Mouse (Mus musculus) intestine, embryonic 15.5 days (tissue): Measurements from ENCODE around the gene E2f1. TPM values are rescaled to one million over a fixed set of nuclear protein-coding genes. Genes with fewer than 3 reads are reported as not detected.

Source experiments
- ATAC-seq: fragments of 200-750 bp; cut with Nextera tagmentation; 2 replicates; pipeline ENCODE4 v1.8.0; 2017; ENCODE audit warnings: moderate TSS enrichment, moderate library complexity
- H3K27ac ChIP-seq: fragments of 300-500 bp; sonication (generic); 2 replicates; pipeline ENCODE4 v1.5.1; 2015; ENCODE audit warnings: mild to moderate bottlenecking, inconsistent platforms
- H3K27me3 ChIP-seq: fragments of 300-500 bp; sonication (generic); replicated peaks from 2 replicates; pipeline ENCODE4 v1.6.1; 2015; ENCODE audit warnings: inconsistent platforms
- H3K36me3 ChIP-seq: fragments of 300-500 bp; sonication (generic); 2 replicates; pipeline ENCODE4 v1.6.1; 2015; ENCODE audit warnings: inconsistent platforms
- H3K4me1 ChIP-seq: fragments of 300-500 bp; sonication (generic); replicated peaks from 2 replicates; pipeline ENCODE4 v1.6.1; 2015; ENCODE audit warnings: inconsistent platforms
- H3K4me2 ChIP-seq: fragments of 300-500 bp; sonication (generic); replicated peaks from 2 replicates; pipeline ENCODE4 v1.6.1; 2015; ENCODE audit warnings: mild to moderate bottlenecking, inconsistent platforms
- H3K4me3 ChIP-seq: fragments of 300-500 bp; sonication (generic); replicated peaks from 2 replicates; pipeline ENCODE4 v1.5.1; 2015; ENCODE audit warnings: inconsistent platforms
- H3K9ac ChIP-seq: fragments of 300-500 bp; sonication (generic); 2 replicates; pipeline ENCODE4 v1.6.1; 2015; ENCODE audit warnings: inconsistent platforms
- H3K9me3 ChIP-seq: fragments of 300-500 bp; sonication (generic); 2 replicates; pipeline ENCODE4 v1.6.1; 2016; ENCODE audit warnings: inconsistent platforms
- WGBS: fragments of 180-500 bp; shearing (Covaris S2); methylation state at CpG from one replicate; pipeline ENCODE4 v1.1.7; 2015; 5-methylcytosine and 5-hydroxymethylcytosine counted together
- polyA plus RNA-seq: library from polyadenylated mRNA; unstranded; fragments of >200 nt; fragmentation: Nextera tagmentation; extraction: Ambion mirVana; gene quantifications from 2 replicates; pipeline ENCODE4 v1.2.1, GENCODE M21; 2015

E2f1 gene
- polyA plus RNA-seq, 1 experiment from 2014 or later, result 16.7 TPM

DNA sequence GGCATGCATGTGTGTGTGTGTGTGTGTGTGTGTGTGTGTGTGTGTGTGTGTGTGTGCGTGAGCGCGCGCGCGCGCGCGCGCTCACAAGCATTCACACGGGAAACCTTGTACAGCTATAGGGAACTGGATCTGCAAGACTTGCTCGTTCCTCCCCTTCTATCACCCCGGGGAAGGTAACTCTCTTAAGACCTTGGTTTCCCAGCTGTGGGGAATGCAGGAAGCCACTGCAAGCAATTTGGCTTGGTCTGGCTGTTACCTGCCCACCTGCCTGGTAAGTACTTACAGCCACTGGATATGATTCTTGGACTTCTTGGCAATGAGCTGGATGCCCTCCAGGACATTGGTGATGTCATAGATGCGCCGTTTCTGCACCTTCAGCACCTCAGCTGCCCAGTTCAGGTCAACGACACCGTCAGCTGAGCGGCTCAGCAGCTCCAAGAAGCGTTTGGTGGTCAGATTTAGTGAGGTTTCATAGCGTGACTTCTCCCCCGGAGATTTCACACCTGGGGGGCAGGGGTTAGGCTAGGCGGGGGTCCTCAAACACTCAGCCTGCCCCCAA, 6.0 kb downstream of the E2f1 start:
- Histone ChIP-seq H3K4me3 (no peak overlapping the region), H3K27me3 (no peaks in the 10 kb centered on the region), H3K27ac (no peak overlapping the region), H3K4me1 (peaks cover 37% of the 10 kb centered on the region), H3K9me3 (no peaks in the 10 kb centered on the region), H3K36me3 (peaks cover 11% of the 10 kb centered on the region; the same call in 1 of the 2 replicates), H3K9ac (no peak overlapping the region), H3K4me2 (no peak overlapping the region)
- no peak for ATAC-seq
- WGBS, result 88% methylated on average over 22 of the region's 22 CpGs

DNA sequence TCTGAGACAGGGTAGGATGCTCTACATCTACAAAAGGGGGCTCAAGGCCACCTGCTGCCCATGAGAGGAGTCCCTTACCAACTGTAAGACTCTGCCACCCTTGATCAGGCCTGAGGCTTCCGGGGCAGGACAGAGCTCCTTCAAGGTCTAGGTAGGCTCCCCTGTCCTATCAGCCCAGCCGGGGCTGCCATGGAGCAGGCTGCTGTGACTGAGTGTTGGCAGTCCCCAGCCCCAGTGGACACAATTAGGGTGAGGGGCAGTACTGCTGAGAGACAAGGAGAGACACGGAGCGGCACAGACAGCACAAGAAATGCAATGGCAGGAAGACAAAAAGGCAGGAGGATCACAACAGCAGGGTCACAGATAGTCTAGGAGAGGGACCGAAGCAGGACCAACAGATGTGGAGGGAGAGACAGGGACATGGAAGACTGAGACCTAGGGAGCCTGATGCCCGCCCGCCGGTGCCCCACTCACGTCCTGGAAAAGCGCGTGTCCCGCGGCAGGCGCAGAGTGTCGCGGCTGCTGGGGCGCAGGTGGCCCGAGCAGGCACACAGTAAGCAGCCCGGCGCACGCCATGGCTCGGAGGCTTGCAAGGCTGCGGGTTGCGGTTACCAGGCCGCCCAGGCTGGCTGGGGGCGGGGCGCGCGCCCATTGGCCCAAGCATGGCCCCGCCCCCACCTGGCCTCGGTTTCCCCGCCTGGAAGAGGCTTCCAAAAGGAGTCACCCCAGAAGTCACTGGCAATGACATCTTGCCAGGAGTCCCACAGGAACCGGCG, 11.2 kb downstream of the E2f1 start, which contains the start of gene Necab3:
Gene Necab3, minus strand, starts transcription at position 627 of the 776 bp plus-strand sequence.
- peak; percentile 76 for ATAC-seq

DNA sequence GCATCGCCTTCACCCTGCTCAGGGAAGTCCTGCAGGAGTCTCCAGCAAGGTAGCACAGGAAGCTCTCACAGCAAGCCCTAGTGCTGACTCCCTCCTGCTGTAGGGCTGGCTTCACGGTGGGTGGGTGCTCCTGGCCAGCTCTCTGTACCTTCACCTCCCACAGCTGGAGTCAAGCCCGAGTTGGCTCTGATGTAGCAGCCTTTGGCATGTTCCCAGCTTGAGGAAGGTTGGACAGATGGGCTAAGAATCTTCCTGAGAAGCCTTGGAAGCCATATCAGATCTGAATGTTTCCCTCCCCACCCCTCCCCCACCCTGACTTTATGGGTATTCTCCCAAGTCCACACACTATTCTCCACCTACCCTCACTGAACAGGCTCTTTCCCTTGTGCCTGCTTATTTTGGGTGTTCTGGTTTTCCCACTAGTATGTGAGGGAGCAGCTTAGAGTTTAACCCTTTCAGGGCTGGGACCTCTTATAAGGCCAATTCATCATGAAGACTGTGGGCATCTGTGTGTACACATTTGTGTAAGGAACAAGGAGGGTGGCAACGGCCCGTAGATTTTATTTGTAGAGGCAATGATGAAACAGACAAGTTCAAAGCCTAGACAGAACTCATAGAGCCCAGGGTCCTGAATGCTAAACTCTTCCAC, 12.4 kb downstream of the E2f1 start:
- no peak overlapping the region for H3K4me2 ChIP-seq
- WGBS, result 43% methylated on average over 5 of the region's 5 CpGs
- H3K27me3 ChIP-seq, result peaks cover 7% of the 10 kb centered on the region
- no peak overlapping the region for H3K27ac ChIP-seq
- peaks cover 16% of the 10 kb centered on the region for H3K4me1 ChIP-seq
- no peak overlapping the region for H3K4me3 ChIP-seq
- H3K36me3 ChIP-seq, result peaks cover 6% of the 10 kb centered on the region; the same call in 1 of the 2 replicates
- ATAC-seq, result no peak
- no peaks in the 10 kb centered on the region for H3K9me3 ChIP-seq
- H3K9ac ChIP-seq, result no peak overlapping the region

More for the DNA sequence above, 11.2 kb downstream of the E2f1 start, which contains the start of gene Necab3:
- peaks cover 11% of the 10 kb centered on the region for H3K4me1 ChIP-seq
- H3K27ac ChIP-seq, result no peak within 1 kb of the TSS
- H3K4me2 ChIP-seq, result peak within 1 kb of the TSS; percentile 67
- peak within 1 kb of the TSS; percentile 25 for H3K4me3 ChIP-seq
- H3K9ac ChIP-seq, result peak within 1 kb of the TSS; percentile 26; the same call in 1 of the 2 replicates
- H3K36me3 ChIP-seq, result peaks cover 11% of the 10 kb centered on the region; the same call in 1 of the 2 replicates
- no peaks in the 10 kb centered on the region for H3K27me3 ChIP-seq
- WGBS, result 7% methylated on average over 34 of the region's 34 CpGs
- H3K9me3 ChIP-seq, result no peaks in the 10 kb centered on the region

DNA sequence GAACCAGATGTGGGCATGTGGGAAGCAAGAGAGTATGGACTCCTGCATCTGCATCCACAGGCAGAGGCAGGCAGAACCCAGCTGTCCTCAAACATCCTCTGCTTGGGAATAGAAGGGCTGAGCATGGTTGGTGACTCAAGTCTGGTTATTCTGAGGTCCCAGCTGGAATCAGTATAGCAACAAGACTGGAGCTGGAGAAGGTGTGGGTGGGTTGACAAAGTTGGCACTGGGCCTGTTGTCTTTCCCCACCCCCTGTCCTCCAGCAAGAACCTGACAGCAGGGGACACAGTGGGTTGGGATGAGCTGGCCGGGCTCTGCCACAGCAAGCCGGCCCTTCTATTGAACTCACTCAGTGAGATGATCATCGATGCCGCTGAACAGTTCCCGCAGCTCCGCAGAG, 14.5 kb downstream of the E2f1 start:
- no peaks in the 10 kb centered on the region for H3K36me3 ChIP-seq
- H3K27me3 ChIP-seq, result peaks cover 24% of the 10 kb centered on the region
- no peak for ATAC-seq
- H3K9ac ChIP-seq, result no peak overlapping the region
- H3K4me3 ChIP-seq, result no peak overlapping the region
- no peak overlapping the region for H3K27ac ChIP-seq
- no peaks in the 10 kb centered on the region for H3K9me3 ChIP-seq
- peaks cover 17% of the 10 kb centered on the region for H3K4me1 ChIP-seq
- WGBS, result 89% methylated on average over 6 of the region's 6 CpGs
- no peak overlapping the region for H3K4me2 ChIP-seq

DNA sequence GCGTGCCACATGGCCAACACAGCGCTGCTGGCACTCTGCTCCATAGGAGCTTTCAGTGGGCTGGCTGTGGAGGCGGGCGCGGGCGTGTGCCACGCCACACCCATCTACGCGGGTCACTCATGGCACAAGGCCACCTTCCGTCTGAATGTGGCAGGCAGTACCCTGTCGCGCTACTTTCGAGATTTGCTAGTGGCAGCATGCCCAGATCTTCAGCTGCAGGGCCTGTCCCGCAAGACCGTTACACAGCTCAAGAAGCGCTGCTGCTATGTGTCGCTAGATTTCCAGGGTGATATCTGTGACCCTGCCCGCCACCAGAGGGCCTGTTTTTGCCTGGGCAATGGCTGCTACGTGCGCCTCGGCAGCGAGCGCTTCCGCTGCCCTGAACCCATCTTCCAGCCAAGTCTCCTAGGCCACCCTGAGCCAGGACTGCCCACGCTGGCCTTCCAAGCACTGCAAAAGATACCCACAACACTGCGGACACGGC, 17.2 kb downstream of the E2f1 start:
- H3K9me3 ChIP-seq, result no peaks in the 10 kb centered on the region
- H3K4me3 ChIP-seq, result 0 out of 2 replicates have a peak overlapping the region, but pooled peaks have one; percentile 5
- peaks cover 28% of the 10 kb centered on the region for H3K27me3 ChIP-seq
- H3K4me1 ChIP-seq, result peaks cover 18% of the 10 kb centered on the region
- 25% methylated on average over 27 of the region's 27 CpGs for whole genome bisulfite sequencing
- no peaks in the 10 kb centered on the region for H3K36me3 ChIP-seq
- no peak overlapping the region for H3K27ac ChIP-seq
- peak; percentile 37 for ATAC-seq
- peak overlapping the region; percentile 48 for H3K4me2 ChIP-seq
- 0 out of 2 replicates have a peak overlapping the region, but pooled peaks have one; percentile 1 for H3K9ac ChIP-seq

DNA sequence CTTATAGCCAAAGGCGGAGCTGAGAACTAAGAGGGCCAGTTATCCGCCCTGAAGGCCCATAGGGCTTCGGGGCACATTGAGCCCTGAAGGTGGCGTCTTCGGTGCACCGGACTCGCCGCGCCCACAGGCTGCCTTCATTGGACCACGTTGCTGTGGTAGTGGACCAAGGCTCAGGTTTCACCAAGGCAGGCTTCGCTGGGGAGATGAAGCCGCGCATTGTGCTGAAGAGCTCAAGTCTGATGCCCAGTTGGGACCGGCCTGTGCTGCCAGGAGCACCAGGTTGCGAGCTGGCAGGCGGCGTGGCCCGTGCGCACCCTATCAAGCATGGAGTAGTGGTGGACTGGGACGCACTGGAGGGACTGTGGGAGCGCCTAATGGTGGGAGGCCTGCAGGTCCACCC, 17.8 kb downstream of the E2f1 start:
- no peak for ATAC-seq
- WGBS, result 34% methylated on average over 21 of the region's 21 CpGs
- H3K4me3 ChIP-seq, result no peak overlapping the region
- peaks cover 18% of the 10 kb centered on the region for H3K4me1 ChIP-seq
- peaks cover 28% of the 10 kb centered on the region for H3K27me3 ChIP-seq
- no peaks in the 10 kb centered on the region for H3K36me3 ChIP-seq
- H3K27ac ChIP-seq, result no peak overlapping the region
- peak overlapping the region; percentile 48 for H3K4me2 ChIP-seq
- H3K9me3 ChIP-seq, result no peaks in the 10 kb centered on the region
- H3K9ac ChIP-seq, result no peak overlapping the region

DNA sequence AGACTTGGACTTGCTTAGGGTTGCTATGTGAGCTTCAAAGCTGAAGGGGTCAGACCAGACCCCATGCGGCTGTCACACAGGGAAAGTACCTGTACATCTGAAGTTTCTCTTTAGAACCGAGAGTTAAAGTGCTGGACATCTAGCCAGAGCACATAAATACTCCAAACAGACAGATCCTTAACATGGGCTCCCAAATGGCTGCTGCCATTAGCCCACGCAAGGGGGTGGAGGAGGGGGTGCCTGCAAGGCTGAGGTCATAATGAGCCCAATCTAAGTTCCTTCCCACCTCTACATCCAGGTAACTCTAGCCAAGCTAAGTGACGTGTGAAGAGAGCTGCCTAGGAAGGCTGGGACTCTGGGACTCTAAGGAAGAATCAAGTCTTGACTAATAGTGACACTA, 18.2 kb downstream of the E2f1 start, which contains the start of gene Actl10:
Gene Actl10, plus strand, starts transcription at position 301 of the 400 bp plus-strand sequence.
- Histone ChIP-seq H3K4me2 (peak within 1 kb of the TSS; percentile 48), H3K4me3 (0 out of 2 replicates have a peak within 1 kb of the TSS, but pooled peaks have one; percentile 5), H3K27ac (no peak within 1 kb of the TSS), H3K9ac (0 out of 2 replicates have a peak within 1 kb of the TSS, but pooled peaks have one; percentile 1), H3K36me3 (no peaks in the 10 kb centered on the region), H3K27me3 (peaks cover 28% of the 10 kb centered on the region), H3K4me1 (peaks cover 18% of the 10 kb centered on the region), H3K9me3 (no peaks in the 10 kb centered on the region)
- ATAC-seq, result no peak
- WGBS, result 78% methylated on average over 4 of the region's 4 CpGs

DNA sequence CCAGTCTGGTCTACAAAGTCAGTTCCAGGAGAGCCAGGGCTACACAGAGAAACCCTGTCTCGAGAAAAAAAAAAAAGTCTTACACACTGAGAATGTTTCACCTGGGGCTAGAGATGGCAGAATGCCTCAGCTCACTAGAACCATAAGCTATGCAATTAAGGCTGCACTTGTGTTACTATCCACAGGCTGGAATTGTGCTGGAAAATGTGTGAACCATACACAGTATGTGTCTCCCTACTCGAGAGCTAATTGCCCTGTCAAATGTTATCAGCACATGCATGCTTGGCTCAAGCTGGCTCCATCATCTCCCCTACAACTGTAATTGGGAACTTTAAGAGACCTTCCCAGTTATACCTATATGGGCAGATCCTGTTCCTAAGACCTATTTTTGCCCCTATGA, 18.8 kb downstream of the E2f1 start:
- Histone ChIP-seq H3K4me3 (no peak overlapping the region), H3K9me3 (no peaks in the 10 kb centered on the region), H3K4me1 (peaks cover 18% of the 10 kb centered on the region), H3K9ac (no peak overlapping the region), H3K36me3 (no peaks in the 10 kb centered on the region), H3K4me2 (no peak overlapping the region), H3K27ac (no peak overlapping the region), H3K27me3 (peaks cover 28% of the 10 kb centered on the region)
- 75% methylated on average over 2 of the region's 2 CpGs for WGBS
- no peak for ATAC-seq

DNA sequence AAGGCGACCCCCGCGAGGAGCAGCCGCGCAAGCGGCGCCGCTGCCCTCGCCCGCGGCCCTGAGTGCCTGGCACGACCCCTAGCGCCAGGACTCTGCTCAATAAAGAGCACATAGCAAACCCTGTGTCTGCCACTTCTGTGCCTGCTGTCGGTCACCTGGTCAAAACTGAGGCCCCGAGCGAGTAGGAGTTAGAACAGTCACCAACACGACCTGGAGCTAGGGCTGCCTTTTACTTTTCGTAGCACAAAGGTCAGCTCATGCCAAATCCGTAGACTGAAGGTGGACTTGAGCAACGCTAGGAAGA, 19.9 kb downstream of the E2f1 start:
- 0 out of 2 replicates have a peak, but pooled peaks have one; percentile 6 for ATAC-seq
- Histone ChIP-seq H3K27me3 (peaks cover 28% of the 10 kb centered on the region), H3K4me2 (peak overlapping the region; percentile 92), H3K9me3 (no peaks in the 10 kb centered on the region), H3K36me3 (no peaks in the 10 kb centered on the region), H3K9ac (no peak overlapping the region), H3K27ac (no peak overlapping the region), H3K4me3 (peak overlapping the region; percentile 44), H3K4me1 (peaks cover 18% of the 10 kb centered on the region)
- 16% methylated on average over 20 of the region's 20 CpGs for WGBS

DNA sequence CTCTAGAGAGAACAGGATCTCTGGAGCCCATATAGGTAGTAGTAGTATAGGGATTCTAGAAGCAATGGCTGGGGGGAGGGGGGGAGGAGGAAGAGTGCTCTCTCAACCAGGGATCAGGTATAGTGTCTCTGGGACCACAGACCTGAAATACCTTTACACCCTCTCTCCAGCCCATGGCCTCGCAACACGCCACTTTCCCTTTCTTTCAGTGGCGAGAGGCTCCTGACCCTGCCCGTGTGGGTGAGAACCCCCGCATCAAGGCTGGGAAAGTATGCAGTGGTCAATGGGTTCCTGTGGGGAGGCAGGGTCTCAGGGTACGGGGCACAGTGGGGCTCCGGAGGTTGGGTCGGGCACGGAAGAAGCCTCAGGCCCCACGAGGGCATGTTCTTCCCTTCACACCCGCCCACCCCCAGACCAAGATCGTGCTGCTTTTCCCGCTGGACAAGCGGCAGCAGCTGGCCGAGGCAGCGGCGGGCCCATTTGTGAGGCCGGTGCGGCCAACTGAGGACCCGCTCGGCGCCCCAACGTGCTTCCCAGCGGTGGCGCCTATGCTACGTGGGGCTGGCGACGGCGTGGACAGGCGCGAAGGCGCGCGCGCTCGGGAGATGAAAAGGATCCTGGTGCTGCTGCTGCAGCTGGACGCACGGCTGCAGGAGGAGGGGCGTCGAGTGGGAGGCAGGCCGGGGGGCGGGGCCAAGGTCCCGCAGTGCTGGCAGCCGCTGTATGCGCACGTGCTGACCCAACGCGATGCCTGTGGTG, 20.4 kb downstream of the E2f1 start:
- peak; percentile 86 for ATAC-seq
- WGBS, result 4% methylated on average over 47 of the region's 48 CpGs
- Histone ChIP-seq H3K4me3 (peak overlapping the region; percentile 44), H3K36me3 (no peaks in the 10 kb centered on the region), H3K4me2 (peak overlapping the region; percentile 92), H3K27me3 (peaks cover 28% of the 10 kb centered on the region), H3K9ac (peak overlapping the region; percentile 53), H3K9me3 (no peaks in the 10 kb centered on the region), H3K27ac (no peak overlapping the region), H3K4me1 (peaks cover 18% of the 10 kb centered on the region)

DNA sequence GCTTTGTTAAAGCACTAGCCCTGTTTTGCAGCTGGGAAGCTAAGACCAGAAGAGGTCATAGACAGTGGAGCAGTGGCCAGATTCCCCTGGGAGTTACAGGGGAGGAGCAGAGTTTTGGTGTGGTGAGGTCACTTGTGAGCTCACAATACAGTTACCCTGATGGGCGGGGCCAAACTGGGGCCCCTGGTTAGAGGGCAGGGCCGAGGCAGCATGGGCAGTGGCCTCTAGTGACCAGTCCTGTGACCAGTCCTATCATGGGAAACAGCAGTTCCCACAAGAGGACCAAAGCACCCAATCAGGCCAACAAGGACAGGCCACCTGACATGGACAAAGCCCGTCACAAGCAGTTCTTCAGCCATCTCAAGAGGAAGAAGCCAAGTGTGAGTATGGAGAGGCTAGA, 21.0 kb downstream of the E2f1 start:
- Histone ChIP-seq H3K4me2 (peak overlapping the region; percentile 92; the same call in 1 of the 2 replicates), H3K27me3 (peaks cover 28% of the 10 kb centered on the region), H3K36me3 (no peaks in the 10 kb centered on the region), H3K4me3 (no peak overlapping the region), H3K9ac (no peak overlapping the region), H3K4me1 (peaks cover 20% of the 10 kb centered on the region), H3K27ac (no peak overlapping the region), H3K9me3 (no peaks in the 10 kb centered on the region)
- 56% methylated on average over 3 of the region's 3 CpGs for WGBS
- no peak for ATAC-seq
